Mouse (Mus musculus) heart, adult 2 months (tissue): ENCODE results near the gene Rora.

Experiments
- CTCF ChIP-seq: fragments of 200-600 bp; IDR thresholded peaks from 2 replicates; pipeline ENCODE4 v1.8.1; 2022; ENCODE audit warnings: antibody characterized with exemption, mild to moderate bottlenecking, moderate library complexity
- EP300 ChIP-seq: fragments of 200-500 bp; IDR thresholded peaks from 2 replicates; pipeline ENCODE4 v1.6.1; 2011; ENCODE audit warnings: low read depth, low read length, control low read depth; ENCODE audit not compliant: insufficient read depth

DNA sequence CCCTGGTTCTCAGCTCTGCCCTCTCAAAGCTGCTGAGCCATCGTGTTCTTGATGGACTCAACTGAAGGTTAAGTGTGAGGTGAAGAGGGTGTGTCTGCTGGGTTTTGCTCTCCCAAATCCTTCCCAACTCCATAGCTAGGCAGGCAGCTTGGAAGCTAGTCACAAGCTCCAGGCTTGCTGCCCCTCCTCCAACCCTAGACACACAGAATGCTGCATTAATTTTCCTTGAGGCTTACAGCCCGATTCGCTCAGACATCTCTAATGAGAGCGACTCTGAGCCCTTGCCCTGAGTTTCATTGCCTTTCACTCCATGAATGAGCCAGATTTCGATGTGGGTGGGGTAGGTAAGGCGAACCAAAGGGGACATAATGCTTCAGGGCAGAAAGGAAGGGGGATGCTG is 705.2 kb downstream of the Rora start:
- no peak for TF ChIP-seq CTCF
- TF ChIP-seq EP300 = no peak
